Mouse (Mus musculus) midbrain, postnatal 0 days (tissue): ENCODE results near the gene Fam173b. TPM values are rescaled to one million over a fixed set of nuclear protein-coding genes. Genes with fewer than 3 reads are reported as not detected.
"Not testable (repeated sequence)": the region's sequence is repeated elsewhere in the genome, so short reads cannot be mapped to it uniquely, and the experiment has no call there.

Source experiments
- ATAC-seq: fragments of 200-750 bp; cut with Nextera tagmentation; 2 replicates; pipeline ENCODE4 v1.8.0; 2017; ENCODE audit warnings: moderate number of reproducible peaks, mild to moderate bottlenecking, moderate TSS enrichment, moderate library complexity; ENCODE audit not compliant: low FRiP score
- DNase-seq: peaks from one replicate; pipeline ENCODE4 v3.0.0-alpha.2; 2015; ENCODE audit warnings: low spot score
- H3K27ac ChIP-seq: fragments of 300-500 bp; sonication (generic); 2 replicates; pipeline ENCODE4 v1.5.1; 2014; ENCODE audit warnings: low read depth, mild to moderate bottlenecking, low read length, mixed read lengths
- H3K27me3 ChIP-seq: fragments of 300-500 bp; sonication (generic); 2 replicates; pipeline ENCODE4 v1.6.1; 2014; ENCODE audit warnings: low read length, control low read depth, mixed read lengths; ENCODE audit not compliant: insufficient read depth
- H3K36me3 ChIP-seq: fragments of 300-500 bp; sonication (generic); 2 replicates; pipeline ENCODE4 v1.6.1; 2014; ENCODE audit warnings: low read length, control low read depth, mixed read lengths; ENCODE audit not compliant: insufficient read depth
- H3K4me1 ChIP-seq: fragments of 300-500 bp; sonication (generic); 2 replicates; pipeline ENCODE4 v1.6.1; 2014; ENCODE audit warnings: mild to moderate bottlenecking, control low read depth, antibody characterized with exemption, low read length, mixed read lengths; ENCODE audit not compliant: insufficient read depth
- H3K4me2 ChIP-seq: fragments of 300-500 bp; sonication (generic); 2 replicates; pipeline ENCODE4 v1.6.1; 2014; ENCODE audit warnings: low read depth, mild to moderate bottlenecking, low read length, mixed read lengths; ENCODE audit not compliant: poor library complexity, severe bottlenecking
- H3K4me3 ChIP-seq: fragments of 300-500 bp; sonication (generic); 2 replicates; pipeline ENCODE4 v1.5.1; 2014; ENCODE audit warnings: low read depth, mild to moderate bottlenecking, low read length, moderate library complexity
- H3K9ac ChIP-seq: fragments of 300-500 bp; sonication (generic); replicated peaks from 2 replicates; pipeline ENCODE4 v1.6.1; 2014; ENCODE audit warnings: mild to moderate bottlenecking, low read length, moderate library complexity, mixed read lengths; ENCODE audit not compliant: poor library complexity, severe bottlenecking
- H3K9me3 ChIP-seq: fragments of 300-500 bp; sonication (generic); 2 replicates; pipeline ENCODE4 v1.6.1; 2016; ENCODE audit warnings: low read length, control low read depth
- CTCF ChIP-seq: IDR thresholded peaks from 2 replicates; pipeline ENCODE4 v1.5.1; 2016; ENCODE audit warnings: antibody characterized with exemption, mild to moderate bottlenecking
- WGBS: fragments of 180-500 bp; shearing (Covaris S2); extraction: QIAGEN DNeasy Blood & Tissue Kit; methylation state at CpG from one replicate; pipeline ENCODE4 v1.1.7; 2014; 5-methylcytosine and 5-hydroxymethylcytosine counted together
- polyA plus RNA-seq: library from polyadenylated mRNA; unstranded; fragments of >200 nt; fragmentation: Nextera tagmentation; extraction: Ambion mirVana; gene quantifications from 2 replicates; pipeline ENCODE4 v1.2.1, GENCODE M21; 2015
- total RNA-seq: library from RNA; depleted of rRNA; stranded (reverse); fragments of >200 nt; gene quantifications from 2 replicates; pipeline ENCODE4 v1.2.3, GENCODE M21; 2014

Fam173b gene
- total and polyA plus RNA-seq, 2 experiments from 2014 or later, result 6.7 to 10.6 TPM

GRCm38 (mm10) chr15:31570959-31571358, 30.7 kb upstream of the Fam173b start:
- Histone ChIP-seq H3K4me2 (no peak overlapping the region), H3K36me3 (no peaks in the 10 kb centered on the region), H3K9ac (no peak overlapping the region), H3K27me3 (no peaks in the 10 kb centered on the region), H3K4me3 (no peak overlapping the region), H3K4me1 (no peaks in the 10 kb centered on the region), H3K9me3 (no peaks in the 10 kb centered on the region), H3K27ac (no peak overlapping the region)
- DNase-seq (no peak), ATAC-seq (no peak)
- no peak for TF ChIP-seq CTCF
- 96% methylated on average over 8 of the region's 8 CpGs for WGBS

GRCm38 (mm10) chr15:31571906-31572722, 29.5 kb upstream of the Fam173b start:
- 83% methylated on average over 16 of the region's 16 CpGs for WGBS
- Histone ChIP-seq H3K27me3 (no peaks in the 10 kb centered on the region), H3K4me2 (no peak overlapping the region), H3K36me3 (no peaks in the 10 kb centered on the region), H3K4me1 (no peaks in the 10 kb centered on the region), H3K9me3 (no peaks in the 10 kb centered on the region), H3K4me3 (no peak overlapping the region), H3K27ac (no peak overlapping the region), H3K9ac (no peak overlapping the region)
- TF ChIP-seq CTCF, result no peak
- DNase-seq (peak; percentile 19), ATAC-seq (no peak)

- TF ChIP-seq CTCF, result no peak
- H3K27ac ChIP-seq, result no peak overlapping the region
- no peak overlapping the region for H3K4me2 ChIP-seq
- no peaks in the 10 kb centered on the region for H3K9me3 ChIP-seq
- H3K27me3 ChIP-seq, result no peaks in the 10 kb centered on the region
- no peak overlapping the region for H3K9ac ChIP-seq
- ATAC-seq (no peak), DNase-seq (no peak)
- H3K36me3 ChIP-seq, result no peaks in the 10 kb centered on the region
- H3K4me3 ChIP-seq, result no peak overlapping the region
- H3K4me1 ChIP-seq, result no peaks in the 10 kb centered on the region
- WGBS, result 92% methylated on average over 4 of the region's 4 CpGs
These were observed 28.4 kb upstream of the Fam173b start for GRCm38 (mm10) chr15:31573287-31573686.

GRCm38 (mm10) chr15:31573692-31574091, 28.0 kb upstream of the Fam173b start:
- Histone ChIP-seq H3K4me1 (no peaks in the 10 kb centered on the region), H3K4me2 (no peak overlapping the region), H3K27me3 (no peaks in the 10 kb centered on the region), H3K9ac (no peak overlapping the region), H3K4me3 (no peak overlapping the region), H3K9me3 (no peaks in the 10 kb centered on the region), H3K27ac (no peak overlapping the region), H3K36me3 (no peaks in the 10 kb centered on the region)
- no peak for ATAC-seq
- no peak for DNase-seq
- no peak for TF ChIP-seq CTCF

- Histone ChIP-seq H3K36me3 (no peaks in the 10 kb centered on the region), H3K4me2 (no peak overlapping the region), H3K4me1 (no peaks in the 10 kb centered on the region), H3K27ac (no peak overlapping the region), H3K4me3 (no peak overlapping the region), H3K9ac (no peak overlapping the region), H3K9me3 (no peaks in the 10 kb centered on the region), H3K27me3 (no peaks in the 10 kb centered on the region)
- no peak for TF ChIP-seq CTCF
- 74% methylated on average over 5 of the region's 5 CpGs for WGBS
- ATAC-seq, result no peak
- no peak for DNase-seq
These were observed 25.6 kb upstream of the Fam173b start for GRCm38 (mm10) chr15:31576076-31576475.

GRCm38 (mm10) chr15:31581086-31581485, 20.6 kb upstream of the Fam173b start:
- H3K4me1 ChIP-seq, H3K4me3 ChIP-seq, H3K4me2 ChIP-seq, ATAC-seq, H3K27ac ChIP-seq, DNase-seq, H3K9ac ChIP-seq, H3K9me3 ChIP-seq, H3K36me3 ChIP-seq, H3K27me3 ChIP-seq: not testable (repeated sequence)
- 86% methylated on average over 2 of the region's 2 CpGs for WGBS
